ENCODE assay signal across 11 mouse cellular contexts in genomic region chr16:37704461-37705155, GRCm38 (mm10). TPM values are rescaled to one million over a fixed set of nuclear protein-coding genes. Genes with fewer than 3 reads are reported as not detected.
A peak's percentile ranks its signal among the peaks of the same experiment; 100 is the strongest.
DNase-seq lines count a peak whose midpoint lies in the region; ATAC-seq and TF ChIP-seq lines count a peak whose summit lies in the region.
"Had no signal": no experiment of that assay in that cellular context is flagged by ENCODE, and none has a peak within 500 bp of the region (broad histone marks: within the 10 kb centered on the region; RNA-seq: fewer than 3 reads in every experiment).

No protein-coding gene starts in this region.

- ATAC-seq in embryonic facial prominence, embryonic 14.5 days (ENCODE audit: low read depth) = no peak
- no peak for ATAC-seq in heart, postnatal 0 days (ENCODE audit: insufficient read depth, low read depth)
- ATAC-seq: intestine, embryonic 15.5 days had no signal

- H3K4me3 ChIP-seq in embryonic facial prominence, embryonic 14.5 days (ENCODE audit: low read depth, low read length) = no peak overlapping the region
- H3K4me3 ChIP-seq in embryonic facial prominence, embryonic 10.5 days = no peak overlapping the region
- H3K4me3 ChIP-seq in heart, postnatal 0 days (ENCODE audit: low read depth, low read length) = no peak overlapping the region
- H3K4me3 ChIP-seq: intestine, embryonic 15.5 days had no signal

- 78% methylated on average over 9 of the region's 9 CpGs for WGBS in embryonic facial prominence, embryonic 14.5 days
- 86% methylated on average over 9 of the region's 9 CpGs for WGBS in embryonic facial prominence, embryonic 10.5 days
- WGBS in heart, postnatal 0 days = 48% methylated on average over 9 of the region's 9 CpGs

- no peaks in the 10 kb centered on the region for H3K36me3 ChIP-seq in embryonic facial prominence, embryonic 14.5 days (ENCODE audit: control insufficient read depth, insufficient read depth, low read length)
- no peaks in the 10 kb centered on the region for H3K36me3 ChIP-seq in embryonic facial prominence, embryonic 10.5 days (replicated peaks)
- no peaks in the 10 kb centered on the region for H3K36me3 ChIP-seq in heart, postnatal 0 days (replicated peaks; ENCODE audit: control insufficient read depth, insufficient read depth, low read length)
- H3K36me3 ChIP-seq: intestine, embryonic 15.5 days had no signal

- no peaks in the 10 kb centered on the region for H3K27me3 ChIP-seq in embryonic facial prominence, embryonic 14.5 days (replicated peaks; ENCODE audit: control insufficient read depth, insufficient read depth, low read length)
- no peaks in the 10 kb centered on the region for H3K27me3 ChIP-seq in embryonic facial prominence, embryonic 10.5 days (replicated peaks; ENCODE audit: low read depth, poor library complexity, severe bottlenecking)
- no peaks in the 10 kb centered on the region for H3K27me3 ChIP-seq in heart, postnatal 0 days (ENCODE audit: control insufficient read depth, insufficient read depth, low read length)
- H3K27me3 ChIP-seq: intestine, embryonic 15.5 days had no signal

- no peaks in the 10 kb centered on the region for H3K4me1 ChIP-seq in embryonic facial prominence, embryonic 14.5 days (ENCODE audit: control insufficient read depth, insufficient read depth, low read length)
- peaks cover 16% of the 10 kb centered on the region for H3K4me1 ChIP-seq in embryonic facial prominence, embryonic 10.5 days
- H3K4me1 ChIP-seq in heart, postnatal 0 days (ENCODE audit: control insufficient read depth, insufficient read depth) = peaks cover 10% of the 10 kb centered on the region
- H3K4me1 ChIP-seq: intestine, embryonic 15.5 days had no signal

- no peak overlapping the region for H3K9ac ChIP-seq in embryonic facial prominence, embryonic 14.5 days (ENCODE audit: low read depth, low read length)
- no peak overlapping the region for H3K9ac ChIP-seq in heart, postnatal 0 days (replicated peaks; ENCODE audit: low read depth, low read length)
- H3K9ac ChIP-seq: intestine, embryonic 15.5 days had no signal

- H3K4me2 ChIP-seq in embryonic facial prominence, embryonic 14.5 days (ENCODE audit: low read depth, low read length) = no peak overlapping the region
- H3K4me2 ChIP-seq in heart, postnatal 0 days (ENCODE audit: low read depth, low read length) = no peak overlapping the region
- H3K4me2 ChIP-seq: intestine, embryonic 15.5 days had no signal

- no peaks in the 10 kb centered on the region for H3K9me3 ChIP-seq in embryonic facial prominence, embryonic 14.5 days (ENCODE audit: control insufficient read depth, low read length)
- no peaks in the 10 kb centered on the region for H3K9me3 ChIP-seq in embryonic facial prominence, embryonic 10.5 days
- no peaks in the 10 kb centered on the region for H3K9me3 ChIP-seq in heart, postnatal 0 days (replicated peaks; ENCODE audit: control insufficient read depth, low read length)
- H3K9me3 ChIP-seq: intestine, embryonic 15.5 days had no signal

- no peak overlapping the region for H3K27ac ChIP-seq in embryonic facial prominence, embryonic 14.5 days (replicated peaks; ENCODE audit: low read depth, low read length)
- H3K27ac ChIP-seq in embryonic facial prominence, embryonic 10.5 days (replicated peaks) = no peak overlapping the region
- 0 out of 2 replicates have a peak overlapping the region, but pooled peaks have one; percentile 17 for H3K27ac ChIP-seq in heart, postnatal 0 days (ENCODE audit: low read depth)
- H3K27ac ChIP-seq: intestine, embryonic 15.5 days had no signal

- peak; percentile 36 for DNase-seq in embryonic facial prominence, embryonic 14.5 days (ENCODE audit: low spot score)
- DNase-seq in embryonic facial prominence, embryonic 10.5 days (ENCODE audit: low spot score) = no peak
- DNase-seq in heart, postnatal 0 days (ENCODE audit: low spot score) = peak; percentile 53
- DNase-seq in heart, postnatal 36 days = no peak
- peak; percentile 73 for DNase-seq in right cerebral cortex, adult 18-20 months
- DNase-seq in right cerebral cortex, postnatal 25 days = no peak
- peak; percentile 77 for DNase-seq in layer of hippocampus, adult 9-11 months
- no peak for DNase-seq in ovary, postnatal 36 days (ENCODE audit: low spot score)
- DNase-seq: lung, postnatal 10 days; thymus, adult 2 months had no signal

- intact Hi-C loops in heart, postnatal 36 days (cut with DNase I) = no loop called here

- no peak for TF ChIP-seq CTCF in heart, postnatal 0 days (IDR thresholded peaks at IDR 0.05; ENCODE audit: low read depth)

- no peak for TF ChIP-seq EP300 in heart, postnatal 0 days (IDR thresholded peaks at IDR 0.05; ENCODE audit: low read depth)

RNA-seq across cellular contexts. Expression of gene Ndufb4, which starts 50.4 kb away (rescaled TPM):
- 53.0 and 74.3 TPM in 2 replicates for polyA plus RNA-seq in embryonic facial prominence, embryonic 14.5 days (2014; fragmentation: Nextera tagmentation; extraction: Ambion mirVana)
- polyA plus RNA-seq in embryonic facial prominence, embryonic 10.5 days (2016; fragmentation: Nextera tagmentation; extraction: Ambion mirVana) = 38.1 and 39.3 TPM in 2 replicates
- 98.7 and 107 TPM in 2 replicates for total RNA-seq in heart, postnatal 0 days (2014; rRNA removed; ENCODE audit: low replicate concordance)
- 242 and 274 TPM in 2 replicates for polyA plus RNA-seq in heart, postnatal 0 days (2015; fragmentation: Nextera tagmentation; extraction: Ambion mirVana)
- 100 to 1,000 TPM; 164 to 183 TPM for total RNA-seq in heart, postnatal 36 days (2021)

Comparison
In these comparisons a context has a peak if more than half of its experiments do, and no peak if none do; other contexts are left out.
1. DNase-seq: peak in embryonic facial prominence, embryonic 14.5 days (single experiment), heart, postnatal 0 days (single experiment), right cerebral cortex, adult 18-20 months (single experiment) and layer of hippocampus, adult 9-11 months (single experiment); none in embryonic facial prominence, embryonic 10.5 days (single experiment), heart, postnatal 36 days (0 of 2), right cerebral cortex, postnatal 25 days (single experiment) and ovary, postnatal 36 days (single experiment).